Mouse (Mus musculus): ENCODE data around the gene Spryd3.

DNA sequence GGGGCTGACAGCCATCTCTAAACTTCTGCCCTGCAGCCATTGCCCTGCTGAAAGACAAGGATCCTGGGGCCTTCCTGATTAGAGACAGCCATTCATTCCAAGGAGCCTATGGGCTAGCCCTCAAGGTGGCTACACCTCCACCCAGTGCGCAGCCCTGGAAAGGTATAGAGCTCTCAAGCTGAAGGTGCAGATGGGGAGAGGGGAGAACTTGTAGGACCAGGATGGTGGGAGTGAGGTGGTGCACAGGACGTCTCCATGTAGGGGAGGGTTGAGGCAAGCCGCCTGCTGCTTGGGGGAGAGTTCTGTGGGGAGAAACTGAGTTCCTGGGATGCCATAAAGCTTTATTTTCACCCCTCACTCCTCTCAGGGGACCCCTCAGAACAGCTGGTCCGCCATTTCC lies 22.4 kb downstream of the Spryd3 start:
- TF ChIP-seq CTCF (IDR thresholded peaks at IDR 0.05; ENCODE audit: borderline replicate concordance, insufficient read depth, low read length) (no peak), POLR2A (IDR thresholded peaks at IDR 0.05; ENCODE audit: low read depth, low read length) (no peak)

All from embryonic fibroblast, embryonic 13.5 days (primary cell).